Mouse (Mus musculus) T-cell, adult 2 months (primary cell): Measurements from ENCODE around the gene Slc4a4.
"Not testable (repeated sequence)": the region's sequence is repeated elsewhere in the genome, so short reads cannot be mapped to it uniquely, and the experiment has no call there.

Experiments
- DNase-seq: peaks from one replicate; pipeline ENCODE4 v3.0.0; 2022; ENCODE audit warnings: low spot score

Slc4a4 gene

DNA sequence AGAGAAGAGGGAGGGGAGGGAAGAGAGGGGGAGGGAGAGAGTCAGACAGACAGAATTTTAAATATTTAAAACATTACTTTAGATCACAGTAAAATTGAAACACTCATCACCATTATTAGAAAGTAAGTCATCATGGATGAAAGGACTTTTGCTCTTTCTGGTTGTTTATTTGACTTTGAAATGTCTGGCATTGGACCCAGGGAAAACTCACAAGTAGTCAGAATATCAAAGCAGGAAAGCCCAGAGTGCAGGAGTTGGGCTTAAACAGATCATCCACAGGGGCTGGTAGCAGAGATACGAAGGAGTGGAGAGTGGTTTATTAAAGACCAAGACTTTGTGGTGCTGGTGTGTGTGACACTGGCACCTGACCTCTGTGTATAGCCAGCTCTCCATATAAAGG is 191.1 kb downstream of the Slc4a4 start:
- no peak for DNase-seq

DNA sequence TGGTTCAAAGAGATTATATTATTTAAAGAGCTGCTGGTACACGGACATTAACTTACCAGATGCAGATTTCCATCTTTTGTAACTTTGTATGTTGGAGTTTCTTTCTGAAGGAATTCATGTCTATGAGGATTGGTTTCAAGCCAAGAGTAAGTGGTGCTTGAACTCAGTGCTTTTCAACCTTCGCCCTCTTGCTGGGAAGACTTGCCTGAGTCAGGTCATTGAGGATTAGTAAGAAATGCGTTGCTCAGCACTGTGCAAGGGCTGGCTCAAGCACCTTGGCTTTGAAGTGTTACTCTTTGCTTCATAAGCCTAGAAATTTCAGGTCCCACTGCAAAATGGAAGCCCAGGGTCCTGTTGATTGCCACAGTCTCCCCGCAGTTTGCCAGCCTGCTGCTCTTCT is 196.9 kb downstream of the Slc4a4 start:
- no peak for DNase-seq

DNA sequence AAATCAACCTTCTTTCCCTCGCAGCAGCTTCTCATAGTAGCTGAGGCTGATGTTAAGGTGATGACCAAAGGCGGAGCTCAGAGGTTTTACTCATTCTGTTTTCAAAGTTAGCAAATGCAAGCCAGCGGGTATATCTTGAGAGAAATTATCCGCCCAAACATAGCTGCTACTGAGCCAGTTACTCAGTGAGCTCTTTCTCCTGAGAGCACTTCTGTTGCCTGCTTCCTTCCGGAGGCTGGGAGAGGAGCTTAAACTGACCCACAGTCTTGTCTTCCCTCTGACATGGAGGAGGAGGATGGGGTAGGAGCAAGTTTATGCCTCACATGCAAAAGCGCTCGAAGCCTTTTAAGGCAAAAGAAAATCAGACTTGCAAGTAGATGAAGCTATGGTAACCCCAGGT is 201.3 kb downstream of the Slc4a4 start:
- no peak for DNase-seq

DNA sequence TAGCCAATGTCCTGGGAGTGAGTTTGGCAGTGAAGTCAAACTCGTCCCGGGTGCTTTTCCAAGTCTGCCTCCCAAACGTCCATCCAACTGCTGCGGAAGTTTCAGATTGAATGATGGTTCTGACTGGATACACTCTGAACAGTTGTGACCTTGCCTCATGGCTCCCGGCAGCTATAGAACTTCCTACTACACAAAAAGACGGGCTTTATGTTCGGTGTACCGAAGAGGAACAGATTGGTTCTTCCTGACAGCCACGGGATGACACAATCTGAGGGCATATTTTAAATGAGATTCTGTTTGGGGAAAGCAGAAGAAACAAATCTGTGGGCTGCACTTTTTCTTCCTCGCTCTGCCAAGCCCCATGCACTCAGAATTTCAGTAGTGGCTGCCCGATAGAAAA is 201.8 kb downstream of the Slc4a4 start:
- no peak for DNase-seq

DNA sequence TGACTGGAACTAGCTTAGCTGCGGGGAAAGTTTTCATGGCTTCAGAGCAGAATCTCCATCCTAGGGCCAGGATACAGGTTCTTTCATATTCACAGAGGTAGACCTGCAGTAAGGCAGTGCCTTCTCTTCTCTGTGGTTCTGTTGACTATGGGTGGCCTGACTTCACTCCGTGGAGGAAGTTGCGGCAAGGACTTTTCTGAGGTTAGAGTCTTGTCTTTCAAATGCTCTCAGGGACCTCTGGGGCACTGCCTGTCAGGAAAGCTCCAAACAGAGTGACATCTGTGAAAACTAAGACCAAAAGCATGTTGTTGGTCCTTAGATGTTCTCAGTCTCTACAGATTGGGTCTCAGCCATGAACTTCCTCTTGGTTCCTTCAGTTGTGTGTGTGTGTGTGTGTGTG is 203.5 kb downstream of the Slc4a4 start:
- DNase-seq: peak; percentile 74

DNA sequence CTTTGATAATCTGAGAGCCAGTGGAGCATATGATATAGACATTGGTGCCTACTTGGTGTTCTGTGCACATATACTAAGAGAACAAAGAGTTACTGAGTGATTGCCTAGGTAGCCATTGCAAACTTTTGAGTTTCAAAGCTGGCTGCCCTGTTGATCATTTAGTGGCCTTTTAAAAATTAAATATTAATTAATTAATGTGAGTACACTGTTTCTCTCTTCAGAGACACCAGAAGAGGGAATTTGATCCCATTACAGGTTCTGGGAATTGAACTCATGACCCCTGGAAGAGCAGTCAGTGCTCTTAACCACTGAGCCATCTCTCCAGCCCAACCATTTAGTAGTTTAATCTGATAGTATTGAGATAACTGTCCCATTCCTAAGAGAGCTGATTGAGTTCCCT is 209.8 kb downstream of the Slc4a4 start:
- no peak for DNase-seq

DNA sequence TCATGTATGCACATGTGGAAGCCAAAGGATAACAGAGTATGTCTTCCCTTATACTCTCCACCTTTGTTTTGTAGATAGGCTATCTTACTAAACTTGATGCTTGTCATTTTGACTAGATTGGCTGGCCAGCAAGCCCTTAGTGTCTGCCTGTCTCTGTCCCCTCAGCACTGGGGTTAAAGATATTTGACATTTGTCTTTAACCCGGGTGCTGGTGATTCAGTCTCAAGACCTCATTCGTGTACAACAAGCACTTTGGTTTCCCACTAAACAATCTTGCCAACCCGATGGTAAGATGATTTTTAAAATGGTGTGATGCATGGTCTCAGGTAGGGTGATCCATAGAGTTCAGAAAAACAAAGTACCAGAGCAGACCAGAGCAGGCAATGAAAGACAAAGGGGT is 210.7 kb downstream of the Slc4a4 start:
- DNase-seq: no peak

DNA sequence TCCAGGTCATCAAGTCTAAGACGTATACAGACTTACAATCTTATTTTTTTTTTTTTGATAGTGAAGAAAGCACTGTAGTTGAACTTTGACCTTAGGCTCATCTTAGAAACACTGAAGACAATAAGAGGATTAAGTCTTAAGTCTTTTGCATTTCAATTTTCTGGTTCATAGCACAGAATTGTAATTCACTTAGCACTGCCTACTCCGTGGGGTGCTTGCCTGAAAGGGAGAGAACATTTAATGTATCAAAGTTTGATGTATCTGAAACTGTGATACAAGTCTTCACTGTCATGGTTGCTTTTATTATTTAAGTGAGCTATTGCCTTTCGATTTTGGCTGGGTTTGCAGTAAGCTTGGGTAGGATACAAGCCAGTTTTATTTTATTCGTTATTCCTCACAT is 211.5 kb downstream of the Slc4a4 start:
- DNase-seq: no peak

DNA sequence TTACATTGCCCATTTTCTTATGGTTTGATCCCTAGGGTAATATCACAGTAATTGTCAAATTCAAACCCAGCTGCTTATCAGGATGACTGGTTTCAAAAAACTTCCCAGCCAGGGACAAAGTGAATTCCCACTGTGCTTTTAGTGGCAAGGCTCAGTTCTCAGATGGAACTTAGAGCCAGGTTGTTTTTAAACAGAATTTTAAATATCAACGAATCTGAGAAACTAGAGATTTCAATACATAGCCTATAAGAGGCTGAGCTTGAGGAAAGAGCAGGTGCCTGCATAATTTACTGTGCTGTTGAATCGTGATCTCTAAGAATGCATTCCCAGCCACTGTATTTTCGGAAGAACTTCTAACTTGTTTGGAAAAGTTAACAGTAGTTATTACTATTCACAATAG is 213.3 kb downstream of the Slc4a4 start:
- no peak for DNase-seq

DNA sequence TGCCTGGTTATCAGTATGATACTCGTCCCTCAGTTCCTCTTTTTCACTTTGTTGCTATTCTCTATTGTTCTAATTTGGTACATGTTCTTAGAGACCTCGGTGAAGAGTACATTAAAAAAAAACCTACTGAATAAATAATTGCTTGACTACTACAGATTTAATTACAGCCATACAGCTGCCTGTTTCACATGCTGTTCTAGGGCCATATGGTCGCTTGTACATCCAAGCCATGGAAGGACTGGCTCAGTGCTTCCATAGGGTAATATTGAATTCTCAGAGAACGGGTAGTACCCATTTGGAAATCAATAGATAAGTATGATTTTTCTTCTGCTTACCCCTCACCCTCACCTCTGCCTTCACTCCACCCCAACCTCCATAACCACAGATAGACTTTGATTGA is 215.9 kb downstream of the Slc4a4 start:
- no peak for DNase-seq

DNA sequence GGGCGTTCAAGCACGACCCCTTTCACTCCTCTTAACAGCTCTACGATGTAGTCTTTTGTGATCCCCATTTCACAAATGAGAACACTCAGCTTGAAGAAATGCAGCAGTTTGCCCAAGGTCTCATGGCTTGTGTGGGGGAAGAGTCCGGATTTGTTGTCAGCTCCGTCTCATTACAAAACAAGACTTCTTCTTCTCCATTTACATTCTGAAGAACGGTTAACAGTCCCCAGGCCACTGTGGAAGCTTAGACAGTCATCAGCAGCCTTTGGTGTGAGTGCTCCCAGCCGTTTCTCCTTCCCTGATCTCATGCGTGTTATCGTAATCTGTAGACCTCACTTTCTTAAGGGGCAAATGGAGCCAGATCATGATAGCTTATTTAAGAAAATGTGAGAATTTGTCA is 218.7 kb downstream of the Slc4a4 start:
- DNase-seq: no peak

DNA sequence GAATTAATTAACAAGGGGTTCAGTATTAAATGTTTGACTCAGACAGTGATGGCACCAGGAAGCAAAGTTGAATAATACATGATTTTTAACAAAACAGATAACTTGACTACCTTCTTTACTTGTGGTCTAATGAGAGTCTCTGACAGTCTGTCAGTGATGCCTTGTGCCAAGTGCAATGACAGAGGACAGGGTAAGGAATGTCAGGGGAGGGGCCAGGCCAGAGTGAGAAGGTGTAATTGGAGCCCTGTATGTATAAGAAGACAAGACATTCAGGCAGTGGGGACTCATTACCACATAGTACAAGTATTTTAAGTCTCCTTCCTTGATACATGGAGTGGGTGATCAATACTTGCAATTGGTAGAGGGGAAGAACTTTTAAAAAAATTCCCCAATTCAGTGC is 219.6 kb downstream of the Slc4a4 start:
- no peak for DNase-seq

DNA sequence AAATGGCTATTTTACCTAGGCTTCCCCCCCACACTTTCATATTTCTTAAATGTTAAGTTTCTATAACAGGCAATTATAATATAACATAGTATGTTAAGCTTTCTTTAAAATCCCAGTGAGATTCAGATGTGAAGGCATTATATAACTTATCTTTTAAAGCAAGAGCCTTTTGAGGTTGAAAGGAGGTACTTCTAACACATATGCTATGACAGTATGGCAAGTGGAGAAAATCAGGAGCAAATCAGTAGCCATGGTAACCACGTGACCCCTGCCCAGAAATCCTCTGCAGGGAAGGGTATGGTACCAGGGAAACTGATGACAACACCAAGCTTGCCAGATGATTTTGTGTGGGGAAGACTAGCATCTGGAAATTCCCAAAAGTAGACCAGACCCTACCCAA is 222.2 kb downstream of the Slc4a4 start:
- DNase-seq: no peak

DNA sequence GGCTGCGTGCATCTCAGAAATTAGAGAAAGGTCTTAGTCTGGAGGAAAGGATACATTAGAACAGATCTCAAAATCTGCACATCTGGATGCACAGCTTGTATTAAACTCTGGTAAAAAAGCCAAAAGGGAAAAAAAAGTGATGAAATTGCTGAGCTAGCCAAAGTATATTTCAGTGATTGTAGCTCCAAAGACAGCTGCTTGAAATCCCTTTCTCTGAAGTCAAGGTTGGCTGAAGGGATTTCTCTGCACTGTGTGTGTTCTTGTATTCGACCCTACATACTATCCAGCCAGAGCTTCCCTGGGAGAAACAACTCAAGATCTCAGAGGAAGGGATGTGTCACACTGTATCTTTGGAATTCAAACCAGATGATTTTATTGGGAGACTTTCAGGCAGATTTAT is 223.2 kb downstream of the Slc4a4 start:
- no peak for DNase-seq

DNA sequence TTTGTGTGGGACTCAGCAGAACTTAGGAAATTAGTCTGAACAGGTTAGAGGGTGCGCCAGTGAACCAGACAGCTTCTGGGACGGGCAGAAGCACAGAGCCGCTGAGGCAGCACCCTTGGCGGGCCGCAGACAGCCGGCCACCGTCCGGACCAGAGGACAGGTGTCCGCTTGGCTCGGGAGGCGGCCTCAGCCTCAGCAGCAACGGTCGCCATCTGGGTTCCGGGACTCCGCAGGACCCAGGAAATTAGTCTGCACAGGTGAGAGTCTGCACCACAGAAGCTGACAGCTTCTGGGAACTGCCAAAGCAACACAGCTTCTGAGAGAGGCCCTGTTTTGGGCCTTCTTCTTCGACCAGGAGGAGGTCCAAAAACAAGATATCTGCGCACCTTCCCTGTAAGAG is 225.4 kb downstream of the Slc4a4 start:
- DNase-seq: not testable (repeated sequence)

DNA sequence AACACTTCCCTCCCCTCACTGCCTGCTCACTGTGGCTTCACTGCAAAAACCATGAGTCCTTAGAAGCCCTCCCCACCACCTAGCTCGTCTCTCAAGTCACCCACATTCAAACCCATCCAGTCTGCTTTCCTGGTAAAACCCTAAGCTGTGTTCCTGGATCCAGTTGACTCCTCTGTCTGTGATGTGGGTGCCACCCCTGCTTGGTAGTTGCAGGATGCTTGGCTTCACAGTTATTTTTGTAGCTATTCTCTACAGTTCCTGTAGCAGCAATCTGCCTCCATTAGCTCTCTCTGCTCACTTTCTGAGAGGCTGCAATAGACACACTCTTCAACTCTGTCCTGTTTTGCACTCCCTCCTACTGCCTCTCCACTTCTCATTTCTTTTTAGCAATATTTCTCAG is 234.3 kb downstream of the Slc4a4 start:
- no peak for DNase-seq

DNA sequence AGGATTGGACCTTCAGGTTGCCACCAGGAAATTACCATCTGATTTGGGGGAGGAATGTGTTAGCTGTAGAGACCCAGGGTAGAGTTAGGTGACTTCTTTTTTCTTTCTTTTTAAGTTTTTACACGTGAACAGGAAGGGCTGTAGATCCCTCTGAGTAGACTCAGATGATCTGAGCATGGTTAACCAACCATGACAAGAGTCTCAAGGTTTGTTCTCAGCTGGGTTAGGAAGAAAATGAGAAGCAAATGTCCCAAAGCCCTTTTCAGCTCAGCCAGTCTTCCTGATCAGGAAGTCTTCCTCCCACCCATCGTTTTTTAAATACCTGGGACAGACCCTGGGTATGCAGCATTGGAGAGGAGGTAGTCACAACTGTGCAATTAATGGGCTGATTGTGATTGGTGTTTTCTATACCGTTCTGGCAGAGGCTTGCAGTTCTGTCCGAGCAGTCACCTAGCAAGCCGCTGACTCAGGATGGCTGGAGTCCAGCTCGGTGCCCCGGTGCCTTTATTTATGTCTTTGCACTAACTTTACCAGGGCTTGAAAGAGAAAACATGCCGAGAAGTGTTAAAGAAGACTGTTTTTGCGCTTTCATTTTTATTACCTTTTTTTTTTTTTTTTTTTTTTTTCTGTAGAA is 236.8 kb downstream of the Slc4a4 start:
- no peak for DNase-seq

DNA sequence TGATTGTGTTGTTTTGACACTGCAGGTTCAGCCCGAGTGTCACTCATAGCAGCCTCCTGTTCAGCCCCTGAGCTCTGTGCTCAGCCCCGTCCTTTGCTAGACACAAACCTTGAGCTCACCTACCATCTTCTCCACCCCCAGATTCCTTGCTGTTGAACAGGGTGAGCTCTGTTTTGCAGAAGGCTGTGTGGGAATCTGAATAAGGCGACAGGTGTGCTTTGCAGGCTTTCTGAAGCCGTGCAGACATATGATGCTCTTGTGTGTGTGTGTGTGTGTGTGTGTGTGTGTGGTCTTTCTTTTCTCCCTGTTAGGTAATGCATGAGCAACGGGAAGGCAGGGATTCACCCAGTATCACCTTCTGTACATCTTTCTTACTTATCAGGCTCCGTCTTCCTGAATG is 241.6 kb downstream of the Slc4a4 start:
- DNase-seq: no peak

DNA sequence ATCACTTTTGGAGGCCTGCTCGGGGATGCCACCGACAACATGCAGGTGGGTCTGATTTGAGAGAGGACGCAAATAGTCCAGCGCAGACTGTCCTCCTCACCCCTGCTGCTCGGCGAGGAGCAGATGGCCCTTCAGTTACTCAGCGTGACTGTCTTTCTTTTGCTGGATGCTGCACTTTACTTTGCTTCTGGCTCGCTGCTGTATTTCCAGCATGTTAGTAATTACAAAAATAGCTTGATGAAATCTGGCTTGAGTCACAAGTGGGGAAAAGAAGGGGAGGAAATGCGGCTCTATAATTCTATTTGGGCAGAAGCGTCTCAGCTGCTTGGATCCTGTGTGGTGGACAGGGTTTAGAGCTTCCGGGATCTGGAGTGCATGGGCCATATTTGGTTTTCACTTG is 249.2 kb downstream of the Slc4a4 start:
- no peak for DNase-seq

DNA sequence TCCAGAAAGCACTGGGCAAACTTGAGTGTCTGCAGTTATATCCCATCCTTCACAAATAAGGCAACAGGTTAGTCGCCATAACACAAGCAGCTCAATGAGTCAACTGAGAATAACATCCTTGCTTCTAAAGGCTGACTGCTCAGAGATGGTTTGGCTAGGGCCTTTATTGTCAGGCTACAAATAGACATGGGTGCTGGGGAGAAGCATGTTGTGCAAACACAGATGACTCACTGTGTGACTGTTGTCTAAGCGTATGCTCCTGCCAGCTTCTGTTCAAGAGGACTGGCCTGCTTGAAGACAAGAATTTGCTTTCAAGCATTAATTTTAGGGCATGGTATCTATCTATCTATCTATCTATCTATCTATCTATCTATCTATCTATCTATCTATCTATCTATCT is 253.5 kb downstream of the Slc4a4 start:
- DNase-seq: no peak

DNA sequence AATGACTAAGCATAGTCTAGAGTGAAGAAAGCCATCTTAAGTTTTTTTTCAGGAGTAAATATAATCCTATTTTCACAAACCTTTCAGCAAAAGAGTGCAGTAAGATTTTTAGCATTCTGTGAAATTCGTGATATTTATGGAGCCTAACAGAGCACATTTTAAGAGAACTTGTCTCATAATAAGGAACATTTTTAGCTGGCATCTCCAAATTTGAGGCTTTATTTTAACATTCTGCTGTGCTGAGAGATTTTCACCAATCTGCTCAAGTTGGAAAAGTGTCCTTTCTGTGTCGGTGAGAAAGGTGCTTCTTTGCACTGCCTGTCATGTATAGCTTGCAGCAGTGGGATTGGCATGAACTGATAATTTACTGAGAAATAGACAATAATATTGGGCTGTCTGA is 255.1 kb downstream of the Slc4a4 start:
- no peak for DNase-seq

DNA sequence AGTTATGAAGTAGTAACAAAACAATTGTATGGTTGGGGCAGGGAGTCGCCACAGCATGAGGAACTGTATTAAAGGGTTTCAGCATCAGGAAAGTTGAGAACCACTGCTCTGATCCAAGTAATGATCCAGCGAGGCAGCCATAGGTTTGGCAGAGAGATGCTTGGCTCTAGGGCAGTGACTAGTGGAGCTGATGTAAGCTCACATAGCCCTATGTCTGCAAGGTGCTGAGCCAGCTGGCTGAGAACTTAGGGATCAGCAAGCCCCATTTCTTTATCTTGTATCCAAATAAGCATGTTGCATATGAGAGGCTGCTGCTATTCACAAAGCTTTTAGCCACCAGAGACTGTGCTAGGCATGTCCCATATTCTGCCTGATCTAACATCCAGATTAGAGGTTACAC is 259.7 kb downstream of the Slc4a4 start:
- no peak for DNase-seq

DNA sequence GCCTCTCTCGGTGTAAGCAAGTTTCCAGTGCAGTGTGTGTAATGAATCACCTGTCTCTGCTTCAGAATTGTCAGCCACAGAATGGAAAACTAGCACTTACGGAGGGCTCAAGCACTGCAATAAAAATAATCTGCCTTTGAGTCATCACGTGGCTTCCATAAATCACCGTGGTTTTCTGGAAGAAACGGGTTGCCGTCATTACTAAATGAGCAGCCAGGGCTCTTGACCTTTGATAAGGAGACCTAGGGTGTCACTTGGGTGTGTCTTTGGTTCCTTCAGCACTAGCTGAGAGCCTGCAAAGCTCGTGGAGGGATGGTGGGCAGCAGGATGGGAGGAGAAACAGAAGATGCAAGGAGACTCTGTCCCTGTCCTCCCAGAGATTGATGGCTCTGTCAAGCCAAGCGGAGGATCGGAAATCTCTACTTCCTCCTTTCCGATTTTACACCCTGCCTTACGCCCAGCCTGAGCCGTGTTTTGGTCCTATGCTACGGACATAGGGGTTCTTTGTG is 260.7 kb downstream of the Slc4a4 start:
- DNase-seq: no peak

DNA sequence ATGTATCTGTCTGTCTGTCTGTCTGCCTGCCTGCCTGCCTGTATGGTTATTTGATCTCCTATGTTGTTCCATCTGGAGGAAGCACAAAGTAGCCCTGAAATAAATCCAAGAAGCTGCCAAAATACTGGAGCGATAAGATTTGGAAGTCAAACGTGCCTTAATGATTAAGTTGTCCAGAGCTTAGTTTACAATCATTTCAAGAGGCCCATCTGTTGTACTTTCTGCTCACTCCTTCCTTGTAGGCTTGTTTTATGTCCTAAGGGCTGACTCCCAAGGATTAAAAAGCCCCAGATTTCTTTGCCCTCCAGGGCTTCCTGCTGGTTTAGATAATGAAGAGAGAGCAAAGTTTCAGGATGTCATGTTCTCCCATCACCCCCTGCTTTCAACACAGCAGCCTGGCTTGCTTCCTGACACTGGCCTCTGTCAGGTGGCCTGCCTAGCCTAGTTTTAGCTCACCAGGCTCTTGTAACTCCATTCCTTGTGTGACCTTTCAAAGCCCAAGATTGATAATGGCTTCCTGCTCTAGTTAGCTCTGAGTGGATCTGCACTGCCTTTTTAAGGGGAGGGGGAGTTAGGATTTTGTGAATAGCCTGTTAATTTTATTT is 262.9 kb downstream of the Slc4a4 start:
- no peak for DNase-seq
